Mouse (Mus musculus) bone marrow macrophage, adult 2 months (primary cell): Measurements from ENCODE around the gene Cnn2.

Source experiments
- CTCF ChIP-seq: IDR thresholded peaks from 2 replicates; pipeline ENCODE4 v1.5.1; 2012; ENCODE audit warnings: low read depth, mild to moderate bottlenecking, low read length, moderate library complexity
- POLR2A ChIP-seq: IDR thresholded peaks from 2 replicates; pipeline ENCODE4 v1.6.1; 2012; ENCODE audit warnings: mild to moderate bottlenecking, low read depth, low read length, borderline replicate concordance

DNA sequence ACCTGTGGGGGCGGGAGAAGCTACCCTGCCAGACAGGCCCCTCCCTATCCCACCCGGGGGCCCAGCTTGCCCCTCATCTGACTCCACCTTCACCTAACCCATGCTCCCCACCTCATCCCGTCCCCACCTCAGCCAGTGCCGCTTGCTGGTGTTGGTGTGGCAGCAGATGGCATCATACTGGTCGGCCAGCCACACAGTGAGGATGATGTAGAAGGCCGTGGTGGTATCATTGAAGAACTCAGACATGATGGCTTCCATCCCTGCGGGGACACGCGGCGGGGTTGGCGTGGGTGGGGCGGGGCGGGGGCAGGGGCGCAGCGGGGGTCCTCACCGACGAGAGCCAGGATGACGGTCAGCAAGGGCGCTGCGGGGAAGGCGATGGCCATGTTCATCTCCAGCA lies 10.3 kb upstream of the Cnn2 start:
- TF ChIP-seq POLR2A (no peak), CTCF (no peak)
